In the genomic region with DNA sequence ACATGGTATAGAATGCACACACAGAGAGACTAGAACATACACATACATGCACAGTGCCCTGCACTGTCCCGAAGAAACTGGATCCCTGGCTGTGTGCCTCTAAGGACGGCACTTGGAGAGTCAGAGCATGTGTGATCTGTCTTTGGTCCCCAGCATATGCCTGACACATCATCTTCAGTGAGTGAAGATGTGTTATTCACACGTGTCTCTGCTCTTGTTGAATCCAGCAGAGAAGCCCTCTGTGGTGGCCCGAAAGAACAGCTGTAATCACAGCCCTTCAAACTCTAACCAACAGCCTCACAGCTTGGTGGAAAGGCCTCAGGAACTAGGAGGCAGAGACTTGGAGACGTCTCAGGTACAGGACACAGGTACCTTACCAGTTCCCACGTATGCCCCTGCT, we compare ENCODE assay signal across 24 mouse cellular contexts. TPM values are rescaled to one million over a fixed set of nuclear protein-coding genes. Genes with fewer than 3 reads are reported as not detected.
"Had no signal": no experiment of that assay in that cellular context is flagged by ENCODE, and none has a peak within 500 bp of the region (broad histone marks: within the 10 kb centered on the region; RNA-seq: fewer than 3 reads in every experiment).

No protein-coding gene starts in this region.

- H3K27ac ChIP-seq: kidney, embryonic 15.5 days; left cerebral cortex, adult 2 months; liver, embryonic 13.5 days; macrophage; midbrain, embryonic 12.5 days; midbrain, embryonic 15.5 days; neural tube, embryonic 12.5 days; neural tube, embryonic 15.5 days; stomach, postnatal 0 days had no signal

- DNase-seq: kidney, adult 11 months; kidney, adult 8-10 months; kidney, postnatal 10 days; kidney, postnatal 36 days; layer of hippocampus, postnatal 36 days; liver, embryonic 13.5 days; right cerebral cortex, adult 18-20 months; right cerebral cortex, postnatal 14 days; right cerebral cortex, postnatal 4 days; thymus, adult 2 months; thymus, postnatal 14 days; thymus, postnatal 4 days had no signal

- H3K27me3 ChIP-seq: kidney, embryonic 15.5 days; midbrain, embryonic 15.5 days; neural tube, embryonic 15.5 days had no signal

- H3K9ac ChIP-seq: kidney, embryonic 15.5 days; liver, embryonic 13.5 days; midbrain, embryonic 12.5 days; midbrain, embryonic 15.5 days; neural tube, embryonic 12.5 days; neural tube, embryonic 15.5 days had no signal

- H3K36me3 ChIP-seq: kidney, embryonic 15.5 days; liver, embryonic 13.5 days; midbrain, embryonic 12.5 days; midbrain, embryonic 15.5 days; neural tube, embryonic 12.5 days; neural tube, embryonic 15.5 days had no signal

- H3K9me3 ChIP-seq: kidney, embryonic 15.5 days; liver, embryonic 13.5 days; midbrain, embryonic 12.5 days; midbrain, embryonic 15.5 days; neural tube, embryonic 12.5 days; neural tube, embryonic 15.5 days had no signal

- H3K4me3 ChIP-seq: kidney, embryonic 15.5 days; left cerebral cortex, adult 2 months; liver, embryonic 13.5 days; midbrain, embryonic 12.5 days; midbrain, embryonic 15.5 days; neural tube, embryonic 12.5 days; neural tube, embryonic 15.5 days had no signal

- ATAC-seq: midbrain, embryonic 15.5 days had no signal

- H3K4me2 ChIP-seq: kidney, embryonic 15.5 days; liver, embryonic 13.5 days; midbrain, embryonic 12.5 days; midbrain, embryonic 15.5 days; neural tube, embryonic 12.5 days had no signal

RNA-seq across cellular contexts. Expression of gene Nodal, which starts 32.6 kb away (rescaled TPM):
- total RNA-seq: layer of hippocampus, postnatal 10 days; left cerebral cortex, adult 2 months; megakaryocyte, adult 5-6 weeks had no signal
- polyA plus RNA-seq: limb, embryonic 11.5 days; macrophage; midbrain, embryonic 12.5 days; neural tube, embryonic 12.5 days; stomach, embryonic 14.5 days; stomach, postnatal 0 days had no signal
